Mouse (Mus musculus): ENCODE measurements around the gene Golt1b. TPM values are rescaled to one million over a fixed set of nuclear protein-coding genes. Genes with fewer than 3 reads are reported as not detected.

The Golt1b gene
- polyA plus RNA-seq, 1 experiment from 2014 or later = 84.1 TPM

DNA sequence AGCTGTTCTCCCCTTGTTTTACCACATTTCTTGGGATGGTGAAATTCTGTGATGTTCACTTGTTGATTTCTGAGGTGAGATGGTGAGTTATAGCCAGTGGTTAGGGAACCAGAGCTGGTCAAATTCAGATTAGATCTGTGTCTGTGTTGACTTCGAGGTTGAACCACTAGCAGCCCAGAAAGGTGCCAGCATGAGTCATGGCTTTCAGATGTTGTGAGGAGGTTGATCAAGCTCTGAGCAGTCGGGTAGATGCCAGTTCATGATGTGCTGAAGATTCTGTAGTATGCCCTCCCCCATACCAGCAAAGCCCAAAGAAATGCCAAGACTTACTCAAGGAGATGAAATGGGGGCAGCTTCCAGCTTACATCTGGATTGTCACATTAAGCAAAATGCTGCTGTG lies 2.1 kb downstream of the Golt1b start:
- Histone ChIP-seq H3K4me3 (no peak overlapping the region), H3K9me3 (no peaks in the 10 kb centered on the region), H3K4me2 (no peak overlapping the region), H3K27ac (replicated peaks) (no peak overlapping the region), H3K4me1 (replicated peaks) (peaks cover 24% of the 10 kb centered on the region), H3K27me3 (no peaks in the 10 kb centered on the region), H3K36me3 (peaks cover 12% of the 10 kb centered on the region), H3K9ac (no peak overlapping the region)
- WGBS = 96% methylated on average over 2 of the region's 2 CpGs
- no peak for ATAC-seq (ENCODE audit: low read depth)

DNA sequence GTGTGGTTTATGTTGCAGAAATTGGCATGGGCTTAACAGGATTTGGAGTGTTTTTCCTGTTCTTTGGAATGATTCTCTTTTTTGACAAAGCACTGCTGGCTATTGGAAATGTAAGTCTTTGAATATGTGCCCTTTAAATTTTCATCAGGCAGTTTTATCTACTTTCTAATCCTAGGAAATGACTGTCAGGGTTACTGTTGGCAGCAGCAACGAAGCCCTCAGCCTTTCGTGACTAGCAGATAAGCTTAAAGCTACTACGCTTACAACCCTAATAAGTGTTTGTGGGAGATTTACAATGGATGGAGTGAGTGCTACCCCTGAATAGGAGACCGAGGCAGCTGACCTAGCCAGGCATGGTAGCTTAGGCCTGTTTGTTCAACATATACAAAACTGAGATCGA lies 5.3 kb downstream of the Golt1b start:
- Histone ChIP-seq H3K9ac (no peak overlapping the region), H3K4me3 (no peak overlapping the region), H3K4me1 (replicated peaks) (peaks cover 18% of the 10 kb centered on the region), H3K27ac (replicated peaks) (no peak overlapping the region), H3K27me3 (no peaks in the 10 kb centered on the region), H3K4me2 (no peak overlapping the region), H3K9me3 (no peaks in the 10 kb centered on the region), H3K36me3 (peaks cover 37% of the 10 kb centered on the region)
- 92% methylated on average over 5 of the region's 5 CpGs for WGBS
- ATAC-seq (ENCODE audit: low read depth) = no peak

DNA sequence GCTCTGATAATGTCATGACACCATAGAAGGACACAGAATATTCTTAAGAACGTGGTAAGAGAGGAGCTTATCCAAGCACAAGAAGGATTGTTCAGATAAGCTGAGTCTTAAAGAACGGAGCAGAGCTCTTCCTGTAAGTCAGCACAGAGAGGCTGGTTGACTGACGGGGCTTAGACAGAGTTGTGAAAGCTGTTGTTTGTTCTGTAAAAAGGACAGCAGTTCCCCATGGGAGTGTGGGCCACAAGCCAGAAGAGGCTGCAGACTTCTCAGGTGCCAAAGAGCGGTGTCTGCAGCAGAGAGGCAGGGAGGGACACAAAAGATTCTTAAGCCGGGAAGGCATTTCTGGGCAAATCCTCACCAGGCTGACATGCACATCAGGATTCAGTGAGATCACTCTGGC lies 7.6 kb downstream of the Golt1b start:
- no peak overlapping the region for H3K9ac ChIP-seq
- H3K36me3 ChIP-seq = peaks cover 37% of the 10 kb centered on the region
- H3K27ac ChIP-seq (replicated peaks) = no peak overlapping the region
- H3K4me3 ChIP-seq = no peak overlapping the region
- no peaks in the 10 kb centered on the region for H3K4me1 ChIP-seq (replicated peaks)
- no peaks in the 10 kb centered on the region for H3K27me3 ChIP-seq
- no peaks in the 10 kb centered on the region for H3K9me3 ChIP-seq
- ATAC-seq (ENCODE audit: low read depth) = no peak
- 92% methylated on average over 5 of the region's 5 CpGs for WGBS
- H3K4me2 ChIP-seq = no peak overlapping the region

- Histone ChIP-seq H3K4me3 (no peak overlapping the region), H3K4me1 (replicated peaks) (no peaks in the 10 kb centered on the region), H3K36me3 (peaks cover 45% of the 10 kb centered on the region), H3K4me2 (no peak overlapping the region), H3K9ac (no peak overlapping the region), H3K27me3 (no peaks in the 10 kb centered on the region), H3K27ac (replicated peaks) (no peak overlapping the region), H3K9me3 (no peaks in the 10 kb centered on the region)
- 93% methylated on average over 6 of the region's 6 CpGs for WGBS
- ATAC-seq (ENCODE audit: low read depth) = no peak
These were observed 8.7 kb downstream of the Golt1b start for GRCm38 (mm10) chr6:142395756-142396155.

- Histone ChIP-seq H3K4me1 (replicated peaks) (peaks cover 7% of the 10 kb centered on the region), H3K27me3 (peaks cover 45% of the 10 kb centered on the region), H3K4me2 (no peak overlapping the region), H3K4me3 (no peak overlapping the region), H3K9me3 (no peaks in the 10 kb centered on the region), H3K36me3 (no peaks in the 10 kb centered on the region), H3K27ac (replicated peaks) (no peak overlapping the region), H3K9ac (no peak overlapping the region)
- WGBS = 22% methylated on average over 1 of the region's 1 CpGs
- no peak for ATAC-seq (ENCODE audit: low read depth)
These were observed 24.1 kb downstream of the Golt1b start for GRCm38 (mm10) chr6:142411140-142411539.

DNA sequence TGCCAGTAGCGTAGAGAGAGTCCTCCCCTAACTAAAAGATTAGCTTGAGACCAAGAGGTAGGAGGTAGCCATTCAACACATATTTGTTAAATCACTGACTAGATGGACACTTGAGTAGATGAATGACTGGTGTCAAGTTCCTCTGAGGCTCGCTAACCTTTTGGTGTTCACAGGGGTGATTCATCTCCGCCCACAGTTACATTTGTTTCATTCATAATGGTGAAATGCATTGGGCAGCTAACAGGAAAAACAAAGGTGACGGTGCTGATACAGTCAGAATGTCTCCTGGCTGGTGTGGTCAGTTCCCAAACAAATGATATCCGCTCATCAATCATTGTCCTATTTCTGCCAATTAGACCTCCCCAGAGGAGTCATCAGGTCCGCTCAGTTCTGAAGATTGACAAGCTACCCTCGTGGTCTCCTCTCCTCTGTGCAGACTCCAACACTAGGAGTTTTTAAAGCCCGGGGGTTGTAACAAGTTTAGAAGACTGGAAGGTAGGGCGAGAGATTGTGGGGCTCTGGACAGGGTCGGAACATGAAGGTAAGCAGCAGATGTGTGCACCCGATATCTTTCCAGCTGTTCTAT lies 26.0 kb downstream of the Golt1b start, which contains the start of gene Spx:
Spx (plus strand) TSS at position 536 of the 586 bp plus-strand sequence.
- Histone ChIP-seq H3K4me2 (peak within 1 kb of the TSS; percentile 57), H3K9me3 (no peaks in the 10 kb centered on the region), H3K36me3 (no peaks in the 10 kb centered on the region), H3K27me3 (peaks cover 47% of the 10 kb centered on the region), H3K9ac (no peak within 1 kb of the TSS), H3K27ac (replicated peaks) (no peak within 1 kb of the TSS), H3K4me3 (peak within 1 kb of the TSS; percentile 34), H3K4me1 (replicated peaks) (peaks cover 7% of the 10 kb centered on the region)
- ATAC-seq (ENCODE audit: low read depth) = no peak
- WGBS = 76% methylated on average over 11 of the region's 11 CpGs

DNA sequence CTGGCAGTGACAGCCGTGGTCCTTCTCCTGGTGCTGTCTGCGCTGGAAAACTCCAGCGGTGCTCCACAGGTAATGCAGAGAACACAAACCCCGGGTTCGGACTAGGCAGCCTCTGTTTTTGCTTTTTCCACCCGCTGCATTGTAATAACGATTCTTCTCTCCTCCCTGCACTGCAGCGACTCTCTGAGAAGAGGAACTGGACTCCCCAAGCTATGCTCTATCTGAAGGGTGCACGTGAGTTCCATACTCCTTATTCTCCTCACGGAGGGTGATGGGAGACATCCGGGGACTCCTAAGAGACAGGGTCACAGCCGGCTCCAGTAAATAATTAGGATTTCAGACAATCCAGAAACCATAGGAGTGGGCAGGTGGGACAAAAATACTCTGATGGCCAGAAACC lies 26.8 kb downstream of the Golt1b start:
- H3K4me2 ChIP-seq = peak overlapping the region; percentile 57; the same call in 1 of the 2 replicates
- H3K36me3 ChIP-seq = peaks cover 6% of the 10 kb centered on the region; the same call in 1 of the 2 replicates
- H3K9ac ChIP-seq = no peak overlapping the region
- 11% methylated on average over 12 of the region's 12 CpGs for WGBS
- H3K27ac ChIP-seq (replicated peaks) = no peak overlapping the region
- H3K9me3 ChIP-seq = no peaks in the 10 kb centered on the region
- H3K4me3 ChIP-seq = peak overlapping the region; percentile 34; the same call in 1 of the 2 replicates
- peaks cover 47% of the 10 kb centered on the region for H3K27me3 ChIP-seq
- H3K4me1 ChIP-seq (replicated peaks) = peaks cover 7% of the 10 kb centered on the region
- ATAC-seq (ENCODE audit: low read depth) = no peak; the same call in 1 of the 2 replicates

GRCm38 (mm10) chr6:142414597-142414996 lies 27.6 kb downstream of the Golt1b start:
- Histone ChIP-seq H3K9me3 (no peaks in the 10 kb centered on the region), H3K4me3 (peak overlapping the region; percentile 34), H3K27me3 (peaks cover 47% of the 10 kb centered on the region), H3K4me1 (replicated peaks) (peaks cover 7% of the 10 kb centered on the region), H3K36me3 (peaks cover 6% of the 10 kb centered on the region; the same call in 1 of the 2 replicates), H3K9ac (peak overlapping the region; percentile 59), H3K4me2 (peak overlapping the region; percentile 57), H3K27ac (replicated peaks) (no peak overlapping the region)
- 3% methylated on average over 24 of the region's 24 CpGs for WGBS
- peak; percentile 43 for ATAC-seq (ENCODE audit: low read depth)

- WGBS = 72% methylated on average over 7 of the region's 7 CpGs
These were observed 38.0 kb downstream of the Golt1b start for GRCm38 (mm10) chr6:142424976-142425375.

DNA sequence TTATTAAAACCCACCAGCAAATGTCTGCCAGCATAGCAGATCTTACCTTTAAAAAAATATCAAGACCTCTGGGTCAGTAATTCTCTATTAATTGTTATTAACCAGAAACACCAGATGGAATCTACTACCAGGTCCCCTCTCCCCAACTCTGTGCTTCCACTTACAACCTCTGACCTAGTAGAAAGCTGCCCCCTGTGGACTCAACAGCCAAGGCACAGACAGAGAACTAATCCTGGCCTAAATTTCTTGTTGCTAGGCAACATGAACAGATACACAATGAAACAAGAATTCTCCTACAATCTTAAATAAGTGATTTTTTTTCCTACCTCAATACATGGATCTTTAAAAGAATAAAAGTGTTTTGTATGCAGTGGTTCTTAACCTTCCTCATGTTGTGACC lies 42.1 kb downstream of the Golt1b start:
- no peak for ATAC-seq (ENCODE audit: low read depth)
- H3K9ac ChIP-seq = no peak overlapping the region
- no peaks in the 10 kb centered on the region for H3K36me3 ChIP-seq
- no peak overlapping the region for H3K4me2 ChIP-seq
- no peaks in the 10 kb centered on the region for H3K27me3 ChIP-seq
- H3K4me3 ChIP-seq = no peak overlapping the region
- H3K27ac ChIP-seq (replicated peaks) = no peak overlapping the region
- no peaks in the 10 kb centered on the region for H3K9me3 ChIP-seq
- no peaks in the 10 kb centered on the region for H3K4me1 ChIP-seq (replicated peaks)

More at GRCm38 (mm10) chr6:142424976-142425375, 38.0 kb downstream of the Golt1b start:
- no peaks in the 10 kb centered on the region for H3K4me1 ChIP-seq (replicated peaks)
- no peaks in the 10 kb centered on the region for H3K27me3 ChIP-seq
- H3K36me3 ChIP-seq = no peaks in the 10 kb centered on the region
- H3K27ac ChIP-seq (replicated peaks) = no peak overlapping the region
- H3K4me2 ChIP-seq = no peak overlapping the region
- ATAC-seq (ENCODE audit: low read depth) = no peak
- H3K9me3 ChIP-seq = no peaks in the 10 kb centered on the region
- H3K4me3 ChIP-seq = no peak overlapping the region
- H3K9ac ChIP-seq = no peak overlapping the region

- no peaks in the 10 kb centered on the region for H3K4me1 ChIP-seq (replicated peaks)
- no peaks in the 10 kb centered on the region for H3K36me3 ChIP-seq
- H3K4me2 ChIP-seq = no peak overlapping the region
- WGBS = 79% methylated on average over 12 of the region's 12 CpGs
- H3K27ac ChIP-seq (replicated peaks) = no peak overlapping the region
- H3K9ac ChIP-seq = no peak overlapping the region
- no peak overlapping the region for H3K4me3 ChIP-seq
- no peaks in the 10 kb centered on the region for H3K9me3 ChIP-seq
- no peak for ATAC-seq (ENCODE audit: low read depth)
- no peaks in the 10 kb centered on the region for H3K27me3 ChIP-seq
These were observed 64.4 kb downstream of the Golt1b start for GRCm38 (mm10) chr6:142451381-142451780.

DNA sequence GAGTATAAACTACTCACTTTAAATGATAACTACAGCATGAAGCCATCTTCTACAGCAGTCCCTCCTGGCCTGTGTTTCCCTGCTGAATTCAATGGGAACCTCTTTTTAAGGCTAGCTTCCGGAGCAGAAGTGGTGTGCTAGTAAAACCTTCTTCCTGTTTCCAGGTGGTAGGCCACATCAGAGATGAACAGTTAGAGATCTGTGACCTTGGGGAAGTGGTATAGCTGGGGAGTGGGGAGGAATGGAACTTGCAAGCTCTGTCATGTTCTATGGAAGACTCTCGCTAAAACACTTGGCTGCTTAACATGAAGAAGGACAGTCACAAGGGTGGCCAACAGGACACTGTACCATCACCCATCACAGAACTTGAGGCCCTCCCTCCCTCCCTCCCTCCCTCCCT lies 66.3 kb downstream of the Golt1b start:
- Histone ChIP-seq H3K4me2 (no peak overlapping the region), H3K36me3 (no peaks in the 10 kb centered on the region), H3K4me3 (no peak overlapping the region), H3K27me3 (no peaks in the 10 kb centered on the region), H3K9me3 (no peaks in the 10 kb centered on the region), H3K27ac (replicated peaks) (no peak overlapping the region), H3K4me1 (replicated peaks) (peaks cover 5% of the 10 kb centered on the region), H3K9ac (no peak overlapping the region)
- WGBS = 82% methylated on average over 2 of the region's 2 CpGs
- no peak for ATAC-seq (ENCODE audit: low read depth)
